Mouse (Mus musculus): Measurements from ENCODE around the gene Mcrip1.
"Not testable (repeated sequence)": the region's sequence is repeated elsewhere in the genome, so short reads cannot be mapped to it uniquely, and the experiment has no call there.

Mcrip1 gene

GRCm38 (mm10) chr11:120574278-120574600 is 24.7 kb upstream of the Mcrip1 start:
- DNase-seq = no peak

GRCm38 (mm10) chr11:120573585-120574277 is 24.2 kb upstream of the Mcrip1 start:
- DNase-seq = peak; percentile 18

GRCm38 (mm10) chr11:120572752-120573584 is 23.4 kb upstream of the Mcrip1 start, which contains the start of gene P4hb:
P4hb (minus strand) TSS chr11:120573253.
- peak; percentile 100 for DNase-seq

- DNase-seq = no peak
Measured at GRCm38 (mm10) chr11:120572417-120572751, 22.9 kb upstream of the Mcrip1 start.

GRCm38 (mm10) chr11:120571754-120572416 is 22.4 kb upstream of the Mcrip1 start:
- no peak for DNase-seq

- no peak for DNase-seq
Measured at GRCm38 (mm10) chr11:120571122-120571521, 21.6 kb upstream of the Mcrip1 start.

GRCm38 (mm10) chr11:120568324-120568723 is 18.8 kb upstream of the Mcrip1 start:
- no peak for DNase-seq

GRCm38 (mm10) chr11:120565114-120565513 is 15.6 kb upstream of the Mcrip1 start:
- no peak for DNase-seq

- DNase-seq = no peak
Measured at GRCm38 (mm10) chr11:120562949-120563348, 13.4 kb upstream of the Mcrip1 start.

- no peak for DNase-seq
Measured at GRCm38 (mm10) chr11:120560952-120561728, 11.6 kb upstream of the Mcrip1 start.

GRCm38 (mm10) chr11:120558843-120559242 is 9.3 kb upstream of the Mcrip1 start:
- DNase-seq = not testable (repeated sequence)

- DNase-seq = no peak
Measured at GRCm38 (mm10) chr11:120555260-120555659, 5.7 kb upstream of the Mcrip1 start.

GRCm38 (mm10) chr11:120554834-120555233 is 5.3 kb upstream of the Mcrip1 start:
- DNase-seq = no peak

GRCm38 (mm10) chr11:120552736-120553135 is 3.2 kb upstream of the Mcrip1 start:
- DNase-seq = no peak

- no peak for DNase-seq
Measured at GRCm38 (mm10) chr11:120550810-120551440, 1.4 kb upstream of the Mcrip1 start, which contains the start of gene Ppp1r27. Ppp1r27 (minus strand) TSS chr11:120551132.

- no peak for DNase-seq
Measured at GRCm38 (mm10) chr11:120549986-120550809, 671 bp upstream of the Mcrip1 start.

- no peak for DNase-seq
Measured at GRCm38 (mm10) chr11:120548786-120549167, 750 bp downstream of the Mcrip1 start.

- DNase-seq = no peak
Measured at GRCm38 (mm10) chr11:120548214-120548613, 1.3 kb downstream of the Mcrip1 start.

GRCm38 (mm10) chr11:120547469-120547868 is 2.1 kb downstream of the Mcrip1 start:
- DNase-seq = no peak

- peak; percentile 49 for DNase-seq
Measured at GRCm38 (mm10) chr11:120545964-120546363, 3.6 kb downstream of the Mcrip1 start.

GRCm38 (mm10) chr11:120542376-120542775 is 7.2 kb downstream of the Mcrip1 start:
- peak; percentile 26 for DNase-seq

Data from kidney, adult 18-20 months (tissue).